In genomic region chr4:155170614-155171212, GRCm38 (mm10) we compare ENCODE assay signal across 12 mouse cellular contexts. TPM values are rescaled to one million over a fixed set of nuclear protein-coding genes. Genes with fewer than 3 reads are reported as not detected.
DNase-seq lines count a peak whose midpoint lies in the region; ATAC-seq and TF ChIP-seq lines count a peak whose summit lies in the region.
"Had no signal": no experiment of that assay in that cellular context is flagged by ENCODE, and none has a peak within 500 bp of the region (broad histone marks: within the 10 kb centered on the region; RNA-seq: fewer than 3 reads in every experiment).

No protein-coding gene starts in this region.

- 63% methylated on average over 8 of the region's 8 CpGs for WGBS in heart, embryonic 12.5 days
- 66% methylated on average over 8 of the region's 8 CpGs for WGBS in kidney, postnatal 0 days
- 84% methylated on average over 8 of the region's 8 CpGs for WGBS in kidney, embryonic 14.5 days
- WGBS in neural tube, embryonic 13.5 days = 84% methylated on average over 8 of the region's 8 CpGs

- H3K79me2 ChIP-seq in myocyte (ENCODE audit: control insufficient read depth, insufficient read depth) = peaks cover 84% of the 10 kb centered on the region

- TF ChIP-seq CTCF in kidney, postnatal 0 days (IDR thresholded peaks at IDR 0.05; ENCODE audit: low read depth) = no peak

- H3K9me3 ChIP-seq in heart, embryonic 12.5 days (replicated peaks) = no peaks in the 10 kb centered on the region; the same call in 1 of the 2 replicates
- no peaks in the 10 kb centered on the region for H3K9me3 ChIP-seq in kidney, postnatal 0 days (replicated peaks; ENCODE audit: low read length)
- no peaks in the 10 kb centered on the region for H3K9me3 ChIP-seq in kidney, embryonic 14.5 days (ENCODE audit: control insufficient read depth, low read length)
- no peaks in the 10 kb centered on the region for H3K9me3 ChIP-seq in neural tube, embryonic 13.5 days
- H3K9me3 ChIP-seq: forebrain, embryonic 10.5 days; liver, embryonic 13.5 days had no signal

- no peaks in the 10 kb centered on the region for H3K27me3 ChIP-seq in heart, embryonic 12.5 days (replicated peaks)
- H3K27me3 ChIP-seq in kidney, postnatal 0 days (ENCODE audit: insufficient read depth, low read length) = no peaks in the 10 kb centered on the region
- H3K27me3 ChIP-seq in kidney, embryonic 14.5 days (ENCODE audit: control insufficient read depth, insufficient read depth, low read length) = no peaks in the 10 kb centered on the region
- H3K27me3 ChIP-seq in neural tube, embryonic 13.5 days = no peaks in the 10 kb centered on the region
- no peaks in the 10 kb centered on the region for H3K27me3 ChIP-seq in myocyte (ENCODE audit: control insufficient read depth, insufficient read depth, insufficient read length)
- H3K27me3 ChIP-seq: liver, embryonic 13.5 days had no signal

- peak overlapping the region; percentile 19; the same call in 1 of the 2 replicates for H3K27ac ChIP-seq in heart, embryonic 12.5 days (ENCODE audit: poor library complexity, severe bottlenecking)
- peak overlapping the region; percentile 97; the same call in 1 of the 2 replicates for H3K27ac ChIP-seq in kidney, postnatal 0 days
- H3K27ac ChIP-seq in kidney, embryonic 14.5 days (ENCODE audit: low read depth, low read length) = no peak overlapping the region
- H3K27ac ChIP-seq in neural tube, embryonic 13.5 days (replicated peaks) = peak overlapping the region; percentile 68; the same call in 1 of the 2 replicates
- H3K27ac ChIP-seq: liver, embryonic 13.5 days had no signal

- H3K4me3 ChIP-seq in heart, embryonic 12.5 days = no peak overlapping the region
- no peak overlapping the region for H3K4me3 ChIP-seq in kidney, postnatal 0 days (replicated peaks; ENCODE audit: low read depth, low read length)
- no peak overlapping the region for H3K4me3 ChIP-seq in kidney, embryonic 14.5 days (ENCODE audit: low read length)
- H3K4me3 ChIP-seq in neural tube, embryonic 13.5 days = no peak overlapping the region
- H3K4me3 ChIP-seq in myocyte = no peak overlapping the region
- H3K4me3 ChIP-seq: forebrain, embryonic 10.5 days; liver, embryonic 13.5 days had no signal

- no peak overlapping the region for H3ac ChIP-seq in myocyte (ENCODE audit: control insufficient read depth, insufficient read length)

- H3K4me1 ChIP-seq in heart, embryonic 12.5 days (replicated peaks) = peaks cover 90% of the 10 kb centered on the region
- H3K4me1 ChIP-seq in kidney, postnatal 0 days (replicated peaks; ENCODE audit: insufficient read depth, low read length) = peaks cover 58% of the 10 kb centered on the region
- peaks cover 55% of the 10 kb centered on the region for H3K4me1 ChIP-seq in kidney, embryonic 14.5 days (ENCODE audit: control insufficient read depth, insufficient read depth, low read length)
- peaks cover 72% of the 10 kb centered on the region for H3K4me1 ChIP-seq in neural tube, embryonic 13.5 days (replicated peaks)

- H3K9ac ChIP-seq in heart, embryonic 12.5 days = peak overlapping the region; percentile 48; the same call in 1 of the 2 replicates
- no peak overlapping the region for H3K9ac ChIP-seq in kidney, postnatal 0 days (ENCODE audit: low read depth, low read length)
- no peak overlapping the region for H3K9ac ChIP-seq in kidney, embryonic 14.5 days (ENCODE audit: low read depth, low read length)
- no peak overlapping the region for H3K9ac ChIP-seq in neural tube, embryonic 13.5 days
- H3K9ac ChIP-seq: liver, embryonic 13.5 days had no signal

- no peak for ATAC-seq in heart, embryonic 12.5 days (ENCODE audit: insufficient number of reproducible peaks, low FRiP score)
- ATAC-seq in kidney, postnatal 0 days (replicated peaks; ENCODE audit: low FRiP score, low read depth) = no peak
- no peak for ATAC-seq in kidney, embryonic 14.5 days (ENCODE audit: low FRiP score, low TSS enrichment)
- ATAC-seq in neural tube, embryonic 13.5 days (ENCODE audit: low read depth) = no peak

- TF ChIP-seq POLR2A in myocyte (IDR thresholded peaks at IDR 0.05; ENCODE audit: insufficient read length, low read depth) = no peak

- H3K4me2 ChIP-seq in heart, embryonic 12.5 days = 0 out of 2 replicates have a peak overlapping the region, but pooled peaks have one; percentile 6
- no peak overlapping the region for H3K4me2 ChIP-seq in kidney, postnatal 0 days (ENCODE audit: low read length)
- H3K4me2 ChIP-seq in kidney, embryonic 14.5 days (replicated peaks; ENCODE audit: low read depth, low read length) = no peak overlapping the region
- no peak overlapping the region for H3K4me2 ChIP-seq in neural tube, embryonic 13.5 days
- peak overlapping the region; percentile 24 for H3K4me2 ChIP-seq in myocyte (ENCODE audit: low read depth)
- H3K4me2 ChIP-seq: liver, embryonic 13.5 days had no signal

- H3K36me3 ChIP-seq in heart, embryonic 12.5 days = peaks cover 3% of the 10 kb centered on the region; the same call in 1 of the 2 replicates
- H3K36me3 ChIP-seq in kidney, postnatal 0 days (ENCODE audit: insufficient read depth, low read length) = no peaks in the 10 kb centered on the region
- no peaks in the 10 kb centered on the region for H3K36me3 ChIP-seq in kidney, embryonic 14.5 days (ENCODE audit: control insufficient read depth, insufficient read depth, low read length)
- H3K36me3 ChIP-seq in neural tube, embryonic 13.5 days = no peaks in the 10 kb centered on the region
- H3K36me3 ChIP-seq in myocyte (ENCODE audit: control insufficient read depth, insufficient read depth) = no peaks in the 10 kb centered on the region
- H3K36me3 ChIP-seq: liver, embryonic 13.5 days had no signal

- no peak for DNase-seq in heart, adult 18-20 months
- no peak for DNase-seq in kidney, postnatal 0 days (ENCODE audit: low spot score)
- DNase-seq in neural tube, embryonic 10.5 days (ENCODE audit: extremely low spot score, low spot score) = no peak
- DNase-seq in right cerebral cortex, adult 18-20 months = no peak
- DNase-seq: B cell, adult 2 months; cerebellum, adult 9-10 months; liver, embryonic 13.5 days had no signal

TF ChIP-seq in myocyte, 11 proteins besides CTCF, POLR2A, EP300 and RAD21:
- TF ChIP-seq USF1 (IDR thresholded peaks at IDR 0.05; ENCODE audit: low read depth) (no peak), TCF3 (IDR thresholded peaks at IDR 0.05; ENCODE audit: insufficient read length, low read depth) (no peak), MYOG (IDR thresholded peaks at IDR 0.05; ENCODE audit: control insufficient read depth in 1 of 3, insufficient read depth in 1 of 3, insufficient read length in 2 of 3, low read depth in 2 of 3) (peak in 2 of 3 experiments; percentile 34 to 65), MAX (IDR thresholded peaks at IDR 0.05; ENCODE audit: low read depth) (no peak), POLR2AphosphoS2 (IDR thresholded peaks at IDR 0.05; ENCODE audit: insufficient read length, low read depth) (peak; percentile 55), TCF12 (IDR thresholded peaks at IDR 0.05; ENCODE audit: insufficient read depth, poor library complexity, severe bottlenecking) (peak; percentile 39), CEBPB (IDR thresholded peaks at IDR 0.05; ENCODE audit: insufficient read depth, poor library complexity, severe bottlenecking) (no peak), SRF (IDR thresholded peaks at IDR 0.05; ENCODE audit: control insufficient read depth, insufficient read length, low read depth) (no peak), MYOD1 (IDR thresholded peaks at IDR 0.05; ENCODE audit: control insufficient read depth in 1 of 3, insufficient read length in 2 of 3, low read depth in 2 of 3) (peak in 2 of 3 experiments; percentile 57 to 79)

RNA-seq across cellular contexts. Expression of gene Ski, which starts 51.7 kb away (rescaled TPM):
- 11.9 and 14.0 TPM in 2 replicates for polyA plus RNA-seq in heart, embryonic 12.5 days (2016; fragmentation: Nextera tagmentation; extraction: Ambion mirVana)
- total RNA-seq in heart, adult 18-20 months (2021) = 10 to 100 TPM; 48.6 to 50.2 TPM
- polyA plus RNA-seq in kidney, postnatal 0 days (2015; fragmentation: Nextera tagmentation; extraction: Ambion mirVana) = 15.5 TPM in 2 replicates
- polyA plus RNA-seq in kidney, embryonic 14.5 days (2014; fragmentation: Nextera tagmentation; extraction: Ambion mirVana) = 24.0 and 24.5 TPM in 2 replicates
- 11.3 and 12.2 TPM in 2 replicates for polyA plus RNA-seq in neural tube, embryonic 13.5 days (2015; fragmentation: Nextera tagmentation; extraction: Ambion mirVana)
- 54.5 TPM for polyA plus RNA-seq in myocyte (2012; fragmentation: generic; extraction: Trizol)

Comparison
In these comparisons a context has a peak if more than half of its experiments do, and no peak if none do; other contexts are left out.
1. H3K4me2 ChIP-seq: peak in heart, embryonic 12.5 days (single experiment) and myocyte (single experiment); none in kidney, postnatal 0 days (single experiment), kidney, embryonic 14.5 days (single experiment) and neural tube, embryonic 13.5 days (single experiment).